Mouse (Mus musculus) small intestine, adult 2 months (tissue): Measurements from ENCODE around the gene Polr2c.

Experiments used
- CTCF ChIP-seq: fragments of 200-500 bp; IDR thresholded peaks from 2 replicates; pipeline ENCODE4 v1.5.1; 2012; ENCODE audit warnings: low read depth, mild to moderate bottlenecking, control low read depth, inconsistent platforms, low read length, moderate library complexity, mixed read lengths; ENCODE audit not compliant: insufficient replicate concordance, insufficient read length; ENCODE audit errors: extremely low read depth
- POLR2A ChIP-seq: fragments of 200-500 bp; IDR thresholded peaks from 2 replicates; pipeline ENCODE4 v1.6.1; 2012; ENCODE audit warnings: low read depth, mild to moderate bottlenecking, control low read depth, inconsistent platforms, low read length, moderate library complexity

- no peak for TF ChIP-seq CTCF
- TF ChIP-seq POLR2A: no peak
Measured at GRCm38 (mm10) chr8:94870474-94871107, 13.3 kb downstream of the Polr2c start.
